Mouse (Mus musculus) gastrocnemius, postnatal 4 days (tissue): ENCODE measurements at regions not wholly inside any gene's neighbourhood (a gene's known extent, or its start where the extent isn't known, plus 50 kb on each side); places are given as distances from the start of the nearest gene placed in this dataset.

Experiments
- DNase-seq, 2 experiments: peaks; one replicate each; pipeline ENCODE4 v3.0.0; 2021 to 2022; ENCODE audit warnings: low spot score in 2 of 2, mixed read lengths in 2 of 2

DNA sequence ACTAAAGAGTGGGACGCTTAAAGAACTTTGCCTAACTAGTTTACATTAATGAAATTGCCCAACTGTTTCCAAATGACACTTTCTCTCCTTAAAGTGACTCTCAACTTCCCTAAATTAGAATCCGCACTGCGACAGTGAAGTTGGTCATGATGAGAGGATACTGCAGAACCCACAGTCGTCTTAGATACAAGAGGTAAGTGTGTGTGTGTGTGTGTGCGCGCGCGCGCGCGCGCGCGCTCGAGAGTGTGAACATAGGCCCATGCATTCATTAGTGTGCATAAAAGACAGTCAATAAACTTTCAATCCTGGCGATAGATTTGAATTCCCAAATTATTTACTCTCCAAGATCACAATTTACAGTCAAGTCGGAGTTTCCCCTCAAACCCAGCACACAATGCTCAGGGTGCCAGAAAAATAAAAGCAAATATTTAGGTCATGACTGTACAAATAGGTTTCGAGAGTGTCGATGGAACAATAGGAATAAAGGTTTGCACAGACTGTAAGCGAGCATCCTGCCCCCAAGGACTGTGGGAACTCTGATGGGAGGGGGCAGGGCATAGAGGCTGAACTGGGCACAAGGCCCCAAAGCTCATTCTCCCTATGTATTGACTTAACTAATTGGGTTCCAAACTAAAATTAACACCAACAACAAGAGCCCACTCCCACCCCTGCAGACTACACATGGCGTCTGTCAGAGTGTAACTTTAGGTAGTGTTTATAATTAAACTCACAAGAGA, 282.2 kb upstream of the Irx2 start:
- no peak for DNase-seq

DNA sequence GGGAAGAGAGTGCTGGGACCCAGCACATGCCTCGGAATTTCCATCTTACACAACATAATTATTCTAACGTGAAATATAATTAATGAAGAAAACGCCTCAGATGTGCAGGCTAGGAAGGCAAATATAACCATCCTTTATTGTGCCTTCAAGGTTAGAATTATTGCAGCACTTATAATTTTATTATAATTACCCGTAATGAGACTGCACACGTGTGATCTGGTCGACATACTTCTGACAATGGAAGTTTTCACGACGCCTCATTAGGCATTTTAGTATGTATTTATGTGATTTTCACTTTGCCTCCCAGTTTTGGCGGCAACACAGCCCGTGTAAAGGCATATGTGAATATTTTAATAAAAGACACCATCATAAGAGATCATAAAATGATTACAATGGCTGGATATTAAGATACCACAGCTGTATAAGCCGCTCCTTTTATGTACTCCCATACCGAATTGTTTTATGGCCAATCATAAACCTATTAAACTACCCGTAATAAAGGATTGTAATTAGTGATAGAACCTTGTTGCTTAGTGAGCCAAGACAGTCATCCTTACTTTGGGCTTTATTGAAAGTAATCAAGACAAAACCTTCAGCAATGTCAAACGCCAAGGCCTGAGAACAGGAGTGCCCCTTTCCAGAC, 281.6 kb upstream of the Irx2 start:
- DNase-seq, result no peak

DNA sequence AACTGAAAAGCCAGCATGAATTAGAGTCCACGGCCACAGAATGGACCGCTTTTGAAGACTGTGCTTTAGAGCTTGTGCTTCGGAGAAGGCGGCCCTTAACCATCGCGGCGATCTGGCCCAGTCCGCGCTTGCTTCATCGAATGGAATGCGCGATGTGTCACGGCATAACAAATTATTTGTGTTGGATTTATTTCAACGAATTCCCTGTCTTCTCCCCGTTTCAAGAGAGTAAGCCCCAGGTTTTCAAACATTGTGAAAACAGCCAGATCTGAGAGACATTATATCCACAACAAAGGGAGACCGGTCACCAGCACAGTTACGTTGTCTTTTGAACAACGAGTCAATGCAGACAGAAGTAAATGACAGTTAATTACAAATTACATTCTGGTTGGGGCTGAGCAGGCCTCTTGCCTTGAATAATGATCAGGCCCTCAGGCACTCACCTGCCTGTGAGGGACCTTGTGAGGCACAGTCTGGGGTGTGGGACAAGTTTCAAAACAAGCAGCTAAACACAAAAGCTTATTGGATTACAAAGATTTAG, 275.9 kb upstream of the Irx2 start:
- DNase-seq, result no peak

DNA sequence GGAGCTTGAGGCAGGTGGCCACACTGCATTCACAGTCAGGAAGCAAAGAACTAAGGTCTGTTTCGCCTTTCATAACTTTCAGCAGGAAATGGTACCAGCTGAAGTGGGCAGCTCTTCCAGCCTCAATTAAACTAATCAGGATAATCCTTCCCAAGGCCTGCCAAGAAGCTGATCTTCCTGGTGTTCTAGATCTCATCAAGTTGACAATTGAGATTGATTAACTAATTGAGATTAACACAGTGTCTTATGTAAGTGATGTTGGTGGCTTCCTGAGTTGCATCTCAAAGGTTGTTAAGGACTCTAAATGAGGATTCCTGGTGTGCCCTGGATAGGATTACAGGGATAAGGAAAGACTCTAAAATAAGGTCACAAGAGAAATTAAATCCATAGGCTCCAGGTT, 273.3 kb upstream of the Irx2 start:
- DNase-seq, result no peak

- DNase-seq, result no peak
Measured at GRCm38 (mm10) chr13:72355821-72356220, 272.8 kb upstream of the Irx2 start.

DNA sequence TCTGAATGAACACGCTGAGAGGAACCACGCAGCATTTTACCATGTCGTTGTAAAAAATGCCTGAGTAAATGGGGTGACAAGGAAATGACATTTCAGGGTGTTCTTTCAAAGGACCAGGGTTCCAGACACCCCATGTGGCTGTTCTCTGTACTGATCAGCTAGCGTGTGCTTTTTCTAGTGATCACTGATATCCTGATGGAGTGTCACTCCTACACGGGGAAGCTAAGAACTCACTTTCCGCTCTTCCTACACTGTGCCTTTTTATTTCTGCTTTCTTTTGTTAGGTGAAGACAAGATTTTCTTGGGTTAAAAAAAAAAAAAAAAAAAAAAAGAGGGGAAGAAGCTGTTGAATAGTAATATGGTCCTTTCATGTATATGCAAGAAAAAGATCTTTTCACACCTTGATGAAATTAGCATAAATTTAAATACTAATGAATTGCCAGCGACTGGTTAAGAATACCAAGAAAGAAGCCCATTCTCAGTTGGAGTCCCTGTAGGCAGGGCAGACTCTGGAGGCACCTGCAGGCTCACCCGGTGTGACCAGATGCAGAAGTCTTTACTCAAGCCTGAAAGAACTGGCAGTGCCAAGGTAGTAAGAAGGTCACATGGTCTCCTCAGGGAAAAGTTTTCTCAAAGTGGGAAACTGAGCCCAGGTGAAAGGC, 270.2 kb upstream of the Irx2 start:
- no peak for DNase-seq

GRCm38 (mm10) chr13:72365534-72366271, 262.9 kb upstream of the Irx2 start:
- DNase-seq, result peak in 1 of 2 experiments; percentile 8

GRCm38 (mm10) chr13:72366281-72366680, 262.3 kb upstream of the Irx2 start:
- no peak for DNase-seq

DNA sequence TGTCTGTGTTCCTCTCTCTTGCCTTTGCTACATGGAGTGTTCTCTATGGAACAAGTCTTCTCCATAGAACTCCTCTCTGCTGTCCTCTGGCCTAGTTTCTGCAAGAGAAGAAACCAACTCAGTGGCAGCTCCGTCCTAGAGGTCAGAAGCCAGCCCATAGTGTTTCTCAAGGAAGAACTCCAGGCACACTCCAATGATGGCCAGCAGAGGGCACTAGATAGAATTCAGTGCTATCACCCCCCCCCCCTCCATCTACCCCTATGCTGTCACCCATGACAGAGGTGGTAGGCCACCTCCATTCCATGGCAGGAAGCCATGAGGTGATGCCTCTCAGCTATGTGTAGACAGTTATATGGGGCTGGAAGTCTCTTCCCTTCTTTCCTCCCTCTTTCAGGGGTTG, 258.5 kb upstream of the Irx2 start:
- DNase-seq, result no peak

DNA sequence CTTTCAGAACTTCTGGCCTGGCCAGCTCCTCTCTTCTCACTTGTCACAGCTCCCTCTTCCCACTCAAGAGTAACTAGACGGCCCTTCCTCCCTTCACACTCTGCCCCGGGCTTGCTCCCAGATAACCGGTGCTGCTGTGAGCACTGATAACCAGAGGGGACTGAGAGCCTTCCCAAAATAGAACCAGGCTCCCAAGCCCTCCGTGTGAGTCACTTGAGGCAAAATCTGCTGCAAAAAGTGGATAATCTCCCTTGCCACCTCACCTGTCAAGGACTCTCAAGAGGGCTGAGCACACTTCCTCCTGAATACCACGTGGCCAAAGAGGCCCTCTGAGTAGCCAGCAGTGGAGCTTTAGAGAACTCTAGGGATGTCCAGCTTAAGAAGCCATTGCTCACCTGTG, 257.6 kb upstream of the Irx2 start:
- DNase-seq, result no peak

- no peak for DNase-seq
Measured at GRCm38 (mm10) chr13:72393366-72393765, 235.3 kb upstream of the Irx2 start.

- no peak for DNase-seq
Measured at GRCm38 (mm10) chr13:72400677-72401076, 227.9 kb upstream of the Irx2 start.

GRCm38 (mm10) chr13:72409238-72409965, 219.2 kb upstream of the Irx2 start:
- DNase-seq, result no peak

GRCm38 (mm10) chr13:72412656-72413055, 216.0 kb upstream of the Irx2 start:
- no peak for DNase-seq

DNA sequence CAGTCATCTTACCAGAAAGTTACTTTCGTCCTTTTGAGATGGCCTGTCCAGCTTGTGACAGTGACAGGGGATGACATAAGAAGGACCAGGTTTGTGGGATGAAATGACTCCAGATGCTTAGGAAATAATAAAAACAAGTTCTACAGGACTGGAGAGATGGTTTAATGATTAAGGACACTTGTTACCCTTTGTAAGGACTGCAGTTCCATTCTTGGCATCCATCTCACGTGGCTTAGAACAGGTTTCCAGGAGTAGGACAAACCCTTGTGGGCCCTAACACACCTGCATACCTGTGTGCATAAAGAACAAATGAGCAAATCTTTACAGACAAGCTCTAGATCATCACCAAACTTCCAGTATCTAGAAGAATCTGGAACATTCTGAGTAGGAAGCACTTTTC, 211.6 kb upstream of the Irx2 start:
- DNase-seq, result no peak

DNA sequence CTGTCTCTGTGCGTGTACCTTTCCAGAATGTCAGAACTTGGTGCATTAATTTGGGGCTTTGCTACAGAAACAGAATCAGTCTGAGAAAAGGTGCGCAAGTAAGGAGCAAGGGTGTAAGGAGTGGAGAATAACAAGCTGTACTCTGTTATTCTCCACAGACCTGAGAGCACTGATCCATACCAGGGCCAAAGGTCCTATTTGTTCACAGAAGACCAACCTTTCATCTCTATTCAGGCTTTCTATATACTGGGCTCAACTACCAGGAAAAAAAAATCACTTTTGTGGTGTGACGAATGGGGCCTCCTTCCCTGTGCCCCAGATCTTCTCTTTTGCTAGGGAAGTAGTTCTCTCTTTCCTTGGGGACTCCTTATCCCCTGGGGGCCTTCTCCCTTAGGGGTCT, 210.8 kb upstream of the Irx2 start:
- DNase-seq, result no peak

- no peak for DNase-seq
Measured at GRCm38 (mm10) chr13:72418285-72418684, 210.3 kb upstream of the Irx2 start.

DNA sequence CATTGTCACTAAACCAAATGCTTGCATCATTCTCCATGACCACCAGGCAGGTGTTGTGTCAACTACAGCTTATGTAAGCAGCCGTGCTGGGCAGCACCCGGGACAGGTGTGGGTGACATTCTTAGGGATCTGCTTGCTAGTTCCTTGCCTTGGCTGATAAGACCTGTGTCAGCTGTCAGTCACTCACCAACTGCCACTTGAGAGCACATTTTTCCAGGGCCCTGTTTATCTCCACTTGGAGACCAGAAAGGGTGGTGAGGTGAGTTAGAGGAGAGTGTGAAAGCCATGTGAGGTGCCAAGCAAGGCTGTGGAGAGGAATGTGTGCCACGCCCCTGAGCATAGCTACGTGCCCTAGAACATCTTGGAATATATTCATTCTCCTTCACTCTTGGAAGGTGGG, 209.1 kb upstream of the Irx2 start:
- DNase-seq, result no peak

- DNase-seq, result no peak
Measured at GRCm38 (mm10) chr13:72425917-72426316, 202.7 kb upstream of the Irx2 start.

DNA sequence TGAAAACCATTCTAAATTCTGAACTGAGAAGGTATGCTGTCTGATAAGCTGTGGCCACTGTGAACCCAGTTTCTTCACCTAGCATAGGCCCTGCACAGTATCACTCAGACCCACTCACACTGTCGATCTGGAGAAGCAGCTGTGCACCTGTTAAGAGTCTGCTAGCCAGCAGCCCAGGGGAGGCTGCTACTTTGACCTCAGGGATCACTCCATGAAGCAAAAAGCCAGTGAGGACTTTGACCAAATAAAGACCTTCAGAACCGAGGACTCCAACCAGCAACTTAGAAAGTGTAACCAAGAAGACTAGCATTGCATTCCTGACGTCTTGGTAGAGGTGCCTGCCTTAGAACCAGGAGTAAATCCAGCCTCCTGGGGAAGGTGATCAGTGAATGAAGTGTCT, 183.3 kb upstream of the Irx2 start:
- DNase-seq, result no peak
